Mouse (Mus musculus): ENCODE data around the gene Fam234a. TPM values are rescaled to one million over a fixed set of nuclear protein-coding genes. Genes with fewer than 3 reads are reported as not detected.
"Not testable (repeated sequence)": the region's sequence is repeated elsewhere in the genome, so short reads cannot be mapped to it uniquely, and the experiment has no call there.

Fam234a gene
- polyA plus RNA-seq (2014; fragmentation: Nextera tagmentation; extraction: Ambion mirVana): 19.6 and 20.2 TPM in 2 replicates

GRCm38 (mm10) chr17:26244101-26244841, at the start of gene Fam234a:
Fam234a (minus strand) TSS chr17:26244242.
- peak within 1 kb of the TSS; percentile 61 for H3K9ac ChIP-seq (ENCODE audit: low read depth, low read length)
- no peaks in the 10 kb centered on the region for H3K9me3 ChIP-seq (ENCODE audit: control insufficient read depth, low read length)
- H3K4me2 ChIP-seq: peak within 1 kb of the TSS; percentile 83
- peak within 1 kb of the TSS; percentile 20 for H3K27ac ChIP-seq (ENCODE audit: low read depth, low read length)
- H3K36me3 ChIP-seq (ENCODE audit: control insufficient read depth, insufficient read depth, low read length): no peaks in the 10 kb centered on the region
- H3K27me3 ChIP-seq (replicated peaks; ENCODE audit: control insufficient read depth, insufficient read depth, low read length): no peaks in the 10 kb centered on the region
- DNase-seq (ENCODE audit: low spot score) (peak; percentile 95), ATAC-seq (replicated peaks; ENCODE audit: low FRiP score) (peak; percentile 95)
- H3K4me1 ChIP-seq (replicated peaks; ENCODE audit: control insufficient read depth, insufficient read depth, low read length): peaks cover 29% of the 10 kb centered on the region
- 7% methylated on average over 33 of the region's 33 CpGs for whole genome bisulfite sequencing
- peak within 1 kb of the TSS; percentile 67 for H3K4me3 ChIP-seq (ENCODE audit: low read depth, low read length)

- H3K4me1 ChIP-seq (replicated peaks; ENCODE audit: control insufficient read depth, insufficient read depth, low read length): no peaks in the 10 kb centered on the region
- no peak overlapping the region for H3K27ac ChIP-seq (ENCODE audit: low read depth, low read length)
- no peaks in the 10 kb centered on the region for H3K27me3 ChIP-seq (replicated peaks; ENCODE audit: control insufficient read depth, insufficient read depth, low read length)
- 73% methylated on average over 4 of the region's 4 CpGs for WGBS
- H3K9me3 ChIP-seq (ENCODE audit: control insufficient read depth, low read length): peaks cover 8% of the 10 kb centered on the region
- ATAC-seq (replicated peaks; ENCODE audit: low FRiP score) (no peak), DNase-seq (ENCODE audit: low spot score) (no peak)
- H3K36me3 ChIP-seq (ENCODE audit: control insufficient read depth, insufficient read depth, low read length): peaks cover 37% of the 10 kb centered on the region
- H3K4me2 ChIP-seq: no peak overlapping the region
- H3K4me3 ChIP-seq (ENCODE audit: low read depth, low read length): no peak overlapping the region
- H3K9ac ChIP-seq (ENCODE audit: low read depth, low read length): no peak overlapping the region
Measured at GRCm38 (mm10) chr17:26289475-26289874, 45.4 kb upstream of the Fam234a start.

GRCm38 (mm10) chr17:26286199-26286955, 42.3 kb upstream of the Fam234a start:
- Histone ChIP-seq H3K4me3 (ENCODE audit: low read depth, low read length) (no peak overlapping the region), H3K9ac (ENCODE audit: low read depth, low read length) (no peak overlapping the region), H3K27me3 (replicated peaks; ENCODE audit: control insufficient read depth, insufficient read depth, low read length) (no peaks in the 10 kb centered on the region), H3K36me3 (ENCODE audit: control insufficient read depth, insufficient read depth, low read length) (peaks cover 61% of the 10 kb centered on the region), H3K9me3 (ENCODE audit: control insufficient read depth, low read length) (peaks cover 2% of the 10 kb centered on the region), H3K4me2 (no peak overlapping the region), H3K27ac (ENCODE audit: low read depth, low read length) (no peak overlapping the region), H3K4me1 (replicated peaks; ENCODE audit: control insufficient read depth, insufficient read depth, low read length) (no peaks in the 10 kb centered on the region)
- ATAC-seq (replicated peaks; ENCODE audit: low FRiP score) (no peak), DNase-seq (ENCODE audit: low spot score) (no peak)
- 81% methylated on average over 8 of the region's 8 CpGs for WGBS

GRCm38 (mm10) chr17:26276711-26277110, 32.7 kb upstream of the Fam234a start:
- WGBS: 88% methylated on average over 4 of the region's 4 CpGs
- no peak overlapping the region for H3K4me3 ChIP-seq (ENCODE audit: low read depth, low read length)
- H3K4me2 ChIP-seq: no peak overlapping the region
- H3K9me3 ChIP-seq (ENCODE audit: control insufficient read depth, low read length): no peaks in the 10 kb centered on the region
- no peak for DNase-seq (ENCODE audit: low spot score)
- no peak overlapping the region for H3K27ac ChIP-seq (ENCODE audit: low read depth, low read length)
- H3K36me3 ChIP-seq (ENCODE audit: control insufficient read depth, insufficient read depth, low read length): peaks cover 56% of the 10 kb centered on the region
- ATAC-seq (replicated peaks; ENCODE audit: low FRiP score): no peak
- H3K27me3 ChIP-seq (replicated peaks; ENCODE audit: control insufficient read depth, insufficient read depth, low read length): no peaks in the 10 kb centered on the region
- H3K4me1 ChIP-seq (replicated peaks; ENCODE audit: control insufficient read depth, insufficient read depth, low read length): no peaks in the 10 kb centered on the region
- no peak overlapping the region for H3K9ac ChIP-seq (ENCODE audit: low read depth, low read length)

- 87% methylated on average over 13 of the region's 13 CpGs for WGBS
- no peak overlapping the region for H3K27ac ChIP-seq (ENCODE audit: low read depth, low read length)
- no peak for DNase-seq (ENCODE audit: low spot score)
- no peaks in the 10 kb centered on the region for H3K27me3 ChIP-seq (replicated peaks; ENCODE audit: control insufficient read depth, insufficient read depth, low read length)
- no peaks in the 10 kb centered on the region for H3K9me3 ChIP-seq (ENCODE audit: control insufficient read depth, low read length)
- no peak overlapping the region for H3K4me3 ChIP-seq (ENCODE audit: low read depth, low read length)
- ATAC-seq (replicated peaks; ENCODE audit: low FRiP score): no peak
- H3K4me2 ChIP-seq: no peak overlapping the region
- H3K9ac ChIP-seq (ENCODE audit: low read depth, low read length): no peak overlapping the region
- no peaks in the 10 kb centered on the region for H3K4me1 ChIP-seq (replicated peaks; ENCODE audit: control insufficient read depth, insufficient read depth, low read length)
- H3K36me3 ChIP-seq (ENCODE audit: control insufficient read depth, insufficient read depth, low read length): peaks cover 56% of the 10 kb centered on the region
Measured at GRCm38 (mm10) chr17:26275933-26276332, 31.9 kb upstream of the Fam234a start.

GRCm38 (mm10) chr17:26272586-26272985, 28.5 kb upstream of the Fam234a start:
- DNase-seq (ENCODE audit: low spot score): no peak
- H3K4me3 ChIP-seq (ENCODE audit: low read depth, low read length): no peak overlapping the region
- H3K4me2 ChIP-seq: no peak overlapping the region
- no peak overlapping the region for H3K27ac ChIP-seq (ENCODE audit: low read depth, low read length)
- H3K9ac ChIP-seq (ENCODE audit: low read depth, low read length): no peak overlapping the region
- peaks cover 47% of the 10 kb centered on the region for H3K36me3 ChIP-seq (ENCODE audit: control insufficient read depth, insufficient read depth, low read length)
- no peaks in the 10 kb centered on the region for H3K27me3 ChIP-seq (replicated peaks; ENCODE audit: control insufficient read depth, insufficient read depth, low read length)
- H3K9me3 ChIP-seq (ENCODE audit: control insufficient read depth, low read length): no peaks in the 10 kb centered on the region
- no peaks in the 10 kb centered on the region for H3K4me1 ChIP-seq (replicated peaks; ENCODE audit: control insufficient read depth, insufficient read depth, low read length)
- ATAC-seq (replicated peaks; ENCODE audit: low FRiP score): no peak
- 88% methylated on average over 3 of the region's 3 CpGs for WGBS

- H3K36me3 ChIP-seq (ENCODE audit: control insufficient read depth, insufficient read depth, low read length): peaks cover 48% of the 10 kb centered on the region
- H3K27me3 ChIP-seq (replicated peaks; ENCODE audit: control insufficient read depth, insufficient read depth, low read length); H3K4me3 ChIP-seq (ENCODE audit: low read depth, low read length); H3K4me2 ChIP-seq; H3K27ac ChIP-seq (ENCODE audit: low read depth, low read length); DNase-seq (ENCODE audit: low spot score); ATAC-seq (replicated peaks; ENCODE audit: low FRiP score); H3K9ac ChIP-seq (ENCODE audit: low read depth, low read length); H3K9me3 ChIP-seq (ENCODE audit: control insufficient read depth, low read length); H3K4me1 ChIP-seq (replicated peaks; ENCODE audit: control insufficient read depth, insufficient read depth, low read length): not testable (repeated sequence)
- 94% methylated on average over 10 of the region's 10 CpGs for WGBS
Measured at GRCm38 (mm10) chr17:26269577-26269976, 25.5 kb upstream of the Fam234a start.

- WGBS: 48% methylated on average over 1 of the region's 1 CpGs
- no peaks in the 10 kb centered on the region for H3K27me3 ChIP-seq (replicated peaks; ENCODE audit: control insufficient read depth, insufficient read depth, low read length)
- no peak overlapping the region for H3K9ac ChIP-seq (ENCODE audit: low read depth, low read length)
- no peak for DNase-seq (ENCODE audit: low spot score)
- H3K4me2 ChIP-seq: no peak overlapping the region
- H3K9me3 ChIP-seq (ENCODE audit: control insufficient read depth, low read length): no peaks in the 10 kb centered on the region
- no peak overlapping the region for H3K4me3 ChIP-seq (ENCODE audit: low read depth, low read length)
- ATAC-seq (replicated peaks; ENCODE audit: low FRiP score): no peak
- H3K36me3 ChIP-seq (ENCODE audit: control insufficient read depth, insufficient read depth, low read length): peaks cover 53% of the 10 kb centered on the region
- no peak overlapping the region for H3K27ac ChIP-seq (ENCODE audit: low read depth, low read length)
- no peaks in the 10 kb centered on the region; the same call in 1 of the 2 replicates for H3K4me1 ChIP-seq (replicated peaks; ENCODE audit: control insufficient read depth, insufficient read depth, low read length)
Measured at GRCm38 (mm10) chr17:26268851-26269250, 24.8 kb upstream of the Fam234a start.

Measured in liver, embryonic 11.5 days (tissue).